Mouse (Mus musculus) small intestine, adult 2 months (tissue): ENCODE measurements around the gene Zxdc.

Source experiments
- CTCF ChIP-seq: fragments of 200-500 bp; IDR thresholded peaks from 2 replicates; pipeline ENCODE4 v1.5.1; 2012; ENCODE audit warnings: low read depth, mild to moderate bottlenecking, control low read depth, inconsistent platforms, low read length, moderate library complexity, mixed read lengths; ENCODE audit not compliant: insufficient replicate concordance, insufficient read length; ENCODE audit errors: extremely low read depth
- POLR2A ChIP-seq: fragments of 200-500 bp; IDR thresholded peaks from 2 replicates; pipeline ENCODE4 v1.6.1; 2012; ENCODE audit warnings: low read depth, mild to moderate bottlenecking, control low read depth, inconsistent platforms, low read length, moderate library complexity

- no peak for TF ChIP-seq CTCF
- no peak for TF ChIP-seq POLR2A
These were observed 8.2 kb upstream of the Zxdc start for GRCm38 (mm10) chr6:90360922-90361614.
